Mouse (Mus musculus): ENCODE measurements around the gene Ehd4.

Gene Ehd4

GRCm38 (mm10) chr2:120142336-120142735 lies 12.1 kb downstream of the Ehd4 start:
- DNase-seq (ENCODE audit: low read depth): no peak

- no peak for DNase-seq (ENCODE audit: low read depth)
Observed at GRCm38 (mm10) chr2:120141671-120142070, 12.7 kb downstream of the Ehd4 start.

GRCm38 (mm10) chr2:120140326-120140725 lies 14.1 kb downstream of the Ehd4 start:
- no peak for DNase-seq (ENCODE audit: low read depth)

GRCm38 (mm10) chr2:120139091-120139490 lies 15.3 kb downstream of the Ehd4 start:
- DNase-seq (ENCODE audit: low read depth): no peak

GRCm38 (mm10) chr2:120137281-120137680 lies 17.1 kb downstream of the Ehd4 start:
- no peak for DNase-seq (ENCODE audit: low read depth)

GRCm38 (mm10) chr2:120134453-120135075 lies 19.8 kb downstream of the Ehd4 start:
- no peak for DNase-seq (ENCODE audit: low read depth)

GRCm38 (mm10) chr2:120131881-120132280 lies 22.5 kb downstream of the Ehd4 start:
- DNase-seq (ENCODE audit: low read depth): no peak

GRCm38 (mm10) chr2:120129252-120129908 lies 25.0 kb downstream of the Ehd4 start:
- no peak for DNase-seq (ENCODE audit: low read depth)

- no peak for DNase-seq (ENCODE audit: low read depth)
Observed at GRCm38 (mm10) chr2:120128611-120129051, 25.8 kb downstream of the Ehd4 start.

GRCm38 (mm10) chr2:120128011-120128410 lies 26.4 kb downstream of the Ehd4 start:
- DNase-seq (ENCODE audit: low read depth): no peak

- DNase-seq (ENCODE audit: low read depth): no peak
Observed at GRCm38 (mm10) chr2:120126901-120127300, 27.5 kb downstream of the Ehd4 start.

- DNase-seq (ENCODE audit: low read depth): no peak
Observed at GRCm38 (mm10) chr2:120126408-120126807, 28.0 kb downstream of the Ehd4 start.

- no peak for DNase-seq (ENCODE audit: low read depth)
Observed at GRCm38 (mm10) chr2:120125461-120125860, 28.9 kb downstream of the Ehd4 start.

- DNase-seq (ENCODE audit: low read depth): no peak
Observed at GRCm38 (mm10) chr2:120124946-120125345, 29.5 kb downstream of the Ehd4 start.

- no peak for DNase-seq (ENCODE audit: low read depth)
Observed at GRCm38 (mm10) chr2:120124096-120124495, 30.3 kb downstream of the Ehd4 start.

GRCm38 (mm10) chr2:120122983-120123382 lies 31.4 kb downstream of the Ehd4 start:
- no peak for DNase-seq (ENCODE audit: low read depth)

GRCm38 (mm10) chr2:120117346-120117745 lies 37.1 kb downstream of the Ehd4 start:
- DNase-seq (ENCODE audit: low read depth): no peak

GRCm38 (mm10) chr2:120116362-120116761 lies 38.0 kb downstream of the Ehd4 start:
- no peak for DNase-seq (ENCODE audit: low read depth)

- DNase-seq (ENCODE audit: low read depth): no peak
Observed at GRCm38 (mm10) chr2:120114977-120115376, 39.4 kb downstream of the Ehd4 start.

GRCm38 (mm10) chr2:120113963-120114362 lies 40.4 kb downstream of the Ehd4 start:
- no peak for DNase-seq (ENCODE audit: low read depth)

GRCm38 (mm10) chr2:120113476-120113875 lies 40.9 kb downstream of the Ehd4 start:
- no peak for DNase-seq (ENCODE audit: low read depth)

GRCm38 (mm10) chr2:120111596-120111995 lies 42.8 kb downstream of the Ehd4 start:
- no peak for DNase-seq (ENCODE audit: low read depth)

- no peak for DNase-seq (ENCODE audit: low read depth)
Observed at GRCm38 (mm10) chr2:120111172-120111571, 43.2 kb downstream of the Ehd4 start.

- DNase-seq (ENCODE audit: low read depth): no peak
Observed at GRCm38 (mm10) chr2:120108077-120108476, 46.3 kb downstream of the Ehd4 start.
